ENCODE assay signal across 8 mouse cellular contexts in the genomic region with DNA sequence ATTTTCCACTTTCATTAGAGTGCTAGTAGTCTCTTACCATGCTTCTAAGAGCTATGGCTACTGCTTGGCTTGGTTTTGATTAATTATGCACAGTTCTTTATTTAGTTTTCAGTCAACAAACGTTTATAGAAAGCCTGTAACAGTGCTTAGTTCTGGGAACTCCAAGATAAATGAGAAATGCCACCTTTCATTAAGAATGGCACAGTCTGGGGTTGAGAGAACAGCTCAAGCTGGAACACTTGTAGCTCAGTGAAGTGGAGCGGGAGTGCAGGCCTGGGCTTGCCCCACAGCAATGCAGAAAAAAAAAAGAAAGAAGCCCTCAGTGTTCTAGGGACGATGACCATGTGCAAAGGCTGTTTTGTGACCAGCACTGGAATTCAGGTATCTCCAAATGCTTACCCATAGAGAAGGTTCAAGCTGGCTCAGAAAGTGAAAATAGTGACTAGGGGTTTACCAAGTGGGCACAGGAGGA.
A peak's percentile ranks its signal among the peaks of the same experiment; 100 is the strongest.
DNase-seq lines count a peak whose midpoint lies in the region; ATAC-seq and TF ChIP-seq lines count a peak whose summit lies in the region.
"Had no signal": no experiment of that assay in that cellular context is flagged by ENCODE, and none has a peak within 500 bp of the region (broad histone marks: within the 10 kb centered on the region; RNA-seq: fewer than 3 reads in every experiment).

No protein-coding gene starts in this region.

- H3K4me1 ChIP-seq in heart, adult 2 months (ENCODE audit: control insufficient read depth, insufficient read depth, low read length), result peaks cover 23% of the 10 kb centered on the region
- peaks cover 29% of the 10 kb centered on the region for H3K4me1 ChIP-seq in heart, embryonic 12.5 days (replicated peaks)
- peaks cover 21% of the 10 kb centered on the region; the same call in 1 of the 2 replicates for H3K4me1 ChIP-seq in kidney, postnatal 0 days (replicated peaks; ENCODE audit: insufficient read depth, low read length)
- peaks cover 48% of the 10 kb centered on the region for H3K4me1 ChIP-seq in forebrain, embryonic 15.5 days
- H3K4me1 ChIP-seq: lung, embryonic 15.5 days had no signal

- no peak for TF ChIP-seq CTCF in heart, adult 2 months (IDR thresholded peaks at IDR 0.05)
- no peak for TF ChIP-seq CTCF in kidney, postnatal 0 days (IDR thresholded peaks at IDR 0.05; ENCODE audit: low read depth)

- no peak for TF ChIP-seq POLR2A in heart, adult 2 months (IDR thresholded peaks at IDR 0.05; ENCODE audit: insufficient read depth, low read depth, low read length)

- H3K27ac ChIP-seq in heart, adult 2 months, result peak overlapping the region; percentile 59
- no peak overlapping the region for H3K27ac ChIP-seq in heart, embryonic 12.5 days (ENCODE audit: poor library complexity, severe bottlenecking)
- H3K27ac ChIP-seq in kidney, postnatal 0 days, result peak overlapping the region; percentile 71
- peak overlapping the region; percentile 12 for H3K27ac ChIP-seq in forebrain, embryonic 15.5 days (replicated peaks)
- H3K27ac ChIP-seq: lung, embryonic 15.5 days had no signal

- no peak for TF ChIP-seq EP300 in heart, adult 2 months (IDR thresholded peaks at IDR 0.05; ENCODE audit: insufficient read depth, low read depth, low read length)

- H3K4me3 ChIP-seq in heart, adult 2 months, result no peak overlapping the region; the same call in 1 of the 2 replicates
- H3K4me3 ChIP-seq in heart, embryonic 12.5 days, result no peak overlapping the region
- no peak overlapping the region for H3K4me3 ChIP-seq in kidney, postnatal 0 days (replicated peaks; ENCODE audit: low read depth, low read length)
- no peak overlapping the region for H3K4me3 ChIP-seq in forebrain, embryonic 15.5 days
- H3K4me3 ChIP-seq: lung, embryonic 15.5 days had no signal

- no peak for ATAC-seq in heart, embryonic 12.5 days (ENCODE audit: insufficient number of reproducible peaks, low FRiP score)
- ATAC-seq in kidney, postnatal 0 days (replicated peaks; ENCODE audit: low FRiP score, low read depth), result no peak
- peak; percentile 27 for ATAC-seq in forebrain, embryonic 15.5 days (replicated peaks)

- 41% methylated on average over 3 of the region's 3 CpGs for WGBS in heart, adult 2 months
- WGBS in heart, embryonic 12.5 days, result 67% methylated on average over 3 of the region's 3 CpGs
- 49% methylated on average over 3 of the region's 3 CpGs for WGBS in kidney, postnatal 0 days
- 40% methylated on average over 3 of the region's 3 CpGs for WGBS in forebrain, embryonic 15.5 days

- no peaks in the 10 kb centered on the region for H3K27me3 ChIP-seq in heart, adult 2 months (ENCODE audit: control insufficient read depth, insufficient read depth, low read length)
- no peaks in the 10 kb centered on the region for H3K27me3 ChIP-seq in heart, embryonic 12.5 days (replicated peaks)
- no peaks in the 10 kb centered on the region for H3K27me3 ChIP-seq in kidney, postnatal 0 days (ENCODE audit: insufficient read depth, low read length)
- no peaks in the 10 kb centered on the region for H3K27me3 ChIP-seq in forebrain, embryonic 15.5 days
- H3K27me3 ChIP-seq: lung, embryonic 15.5 days had no signal

- no peak overlapping the region for H3K9ac ChIP-seq in heart, adult 2 months (ENCODE audit: low read depth, low read length)
- no peak overlapping the region for H3K9ac ChIP-seq in heart, embryonic 12.5 days
- H3K9ac ChIP-seq in kidney, postnatal 0 days (ENCODE audit: low read depth, low read length), result no peak overlapping the region
- no peak overlapping the region for H3K9ac ChIP-seq in forebrain, embryonic 15.5 days (replicated peaks)
- H3K9ac ChIP-seq: lung, embryonic 15.5 days had no signal

- no peak for DNase-seq in heart, adult 2 months
- DNase-seq in kidney, postnatal 0 days (ENCODE audit: low spot score), result no peak
- DNase-seq in kidney, postnatal 25 days, result no peak
- DNase-seq in brain, adult 2 months (ENCODE audit: low read depth, low spot score), result peak; percentile 28
- DNase-seq in retina, embryonic 14.5 days (ENCODE audit: low spot score), result no peak

- H3K79me2 ChIP-seq in heart, adult 2 months (replicated peaks; ENCODE audit: control insufficient read depth, insufficient read depth, low read length), result no peaks in the 10 kb centered on the region

- intact Hi-C loops in heart, adult 2 months (cut with DNase I), result loop anchor here (2.0 to 5.0 kb wide), 2 partner anchors 37 to 103 kb away; no protein-coding TSS in a partner anchor

- peaks cover 42% of the 10 kb centered on the region for H3K36me3 ChIP-seq in heart, adult 2 months (ENCODE audit: control insufficient read depth, insufficient read depth, low read length)
- no peaks in the 10 kb centered on the region for H3K36me3 ChIP-seq in heart, embryonic 12.5 days
- H3K36me3 ChIP-seq in kidney, postnatal 0 days (ENCODE audit: insufficient read depth, low read length), result no peaks in the 10 kb centered on the region
- H3K36me3 ChIP-seq in forebrain, embryonic 15.5 days, result no peaks in the 10 kb centered on the region
- H3K36me3 ChIP-seq: lung, embryonic 15.5 days had no signal

- H3K4me2 ChIP-seq in heart, embryonic 12.5 days, result no peak overlapping the region
- no peak overlapping the region for H3K4me2 ChIP-seq in kidney, postnatal 0 days (ENCODE audit: low read length)
- H3K4me2 ChIP-seq in forebrain, embryonic 15.5 days (replicated peaks), result no peak overlapping the region
- H3K4me2 ChIP-seq: lung, embryonic 15.5 days had no signal

- no peaks in the 10 kb centered on the region for H3K9me3 ChIP-seq in heart, embryonic 12.5 days (replicated peaks)
- H3K9me3 ChIP-seq in kidney, postnatal 0 days (replicated peaks; ENCODE audit: low read length), result no peaks in the 10 kb centered on the region
- no peaks in the 10 kb centered on the region for H3K9me3 ChIP-seq in forebrain, embryonic 15.5 days
- H3K9me3 ChIP-seq: lung, embryonic 15.5 days had no signal
